Mouse (Mus musculus) ES-E14 (cell line): ENCODE results near the gene Gnai2. TPM values are rescaled to one million over a fixed set of nuclear protein-coding genes. Genes with fewer than 3 reads are reported as not detected.
A peak's percentile ranks its signal among the peaks of the same experiment; 100 is the strongest.
"Not testable (repeated sequence)": the region's sequence is repeated elsewhere in the genome, so short reads cannot be mapped to it uniquely, and the experiment has no call there.

Experiments used
- DNase-seq: peaks from one replicate; pipeline ENCODE4 v3.0.0-alpha.2; 2013; ENCODE audit warnings: low read depth, low spot score
- H3K27ac ChIP-seq: 2 replicates; pipeline ENCODE4 v1.5.1; 2012; ENCODE audit warnings: low read depth, mild to moderate bottlenecking, low read length, moderate library complexity, mixed read lengths; ENCODE audit not compliant: poor library complexity, insufficient read depth, severe bottlenecking
- H3K36me3 ChIP-seq: 2 replicates; pipeline ENCODE4 v1.6.1; 2012; ENCODE audit warnings: mild to moderate bottlenecking, low read length, moderate library complexity, mixed read lengths; ENCODE audit not compliant: control insufficient read depth, poor library complexity, insufficient read depth, severe bottlenecking
- H3K4me1 ChIP-seq, 2 experiments: fragments of 150-350 bp in 1 of 2; sonication (generic) in 1 of 2; 2 replicates each; pipeline ENCODE4 v1.6.1; 2012; ENCODE audit warnings: low read length in 2 of 2, mild to moderate bottlenecking in 1 of 2, mixed read lengths in 1 of 2; ENCODE audit not compliant: control insufficient read depth in 2 of 2, insufficient read depth in 2 of 2, poor library complexity in 1 of 2
- H3K4me3 ChIP-seq, 2 experiments: fragments of 150-350 bp in 1 of 2; sonication (generic) in 1 of 2; 2 replicates each; pipeline ENCODE4 v1.5.1; 2012; ENCODE audit warnings: low read length in 2 of 2, low read depth in 1 of 2, mild to moderate bottlenecking in 1 of 2, mixed read lengths in 1 of 2; ENCODE audit not compliant: insufficient read depth in 1 of 2, poor library complexity in 1 of 2, severe bottlenecking in 1 of 2
- H3K9ac ChIP-seq: 2 replicates; pipeline ENCODE4 v1.6.1; 2012; ENCODE audit warnings: low read depth, mild to moderate bottlenecking, low read length, mixed read lengths; ENCODE audit not compliant: poor library complexity, insufficient read depth, severe bottlenecking
- H3K9me3 ChIP-seq: fragments of 150-350 bp; sonication (generic); 2 replicates; pipeline ENCODE4 v1.6.1; 2012; ENCODE audit warnings: low read depth, mild to moderate bottlenecking, low read length; ENCODE audit not compliant: control insufficient read depth, insufficient read depth
- CHD2 ChIP-seq: IDR thresholded peaks from 2 replicates; pipeline ENCODE4 v1.6.1; 2014; ENCODE audit warnings: mild to moderate bottlenecking, low read depth, low read length, inconsistent platforms
- HCFC1 ChIP-seq: IDR thresholded peaks from 2 replicates; pipeline ENCODE4 v1.6.1; 2012; ENCODE audit warnings: low read length, inconsistent platforms, borderline replicate concordance; ENCODE audit not compliant: insufficient read depth
- MAFK ChIP-seq: IDR thresholded peaks from 2 replicates; pipeline ENCODE4 v1.6.1; 2014; ENCODE audit warnings: mild to moderate bottlenecking, low read depth, low read length, inconsistent platforms; ENCODE audit not compliant: insufficient read depth
- ZC3H11A ChIP-seq: IDR thresholded peaks from 2 replicates; pipeline ENCODE4 v1.6.1; 2012; ENCODE audit warnings: low read depth, mild to moderate bottlenecking, inconsistent platforms, low read length, borderline replicate concordance
- ZNF384 ChIP-seq: IDR thresholded peaks from 2 replicates; pipeline ENCODE4 v1.6.1; 2012; ENCODE audit warnings: low read depth, low read length, inconsistent platforms
- in situ Hi-C, 2 experiments: fragments of 600-800 bp; cut with MboI; formaldehyde crosslinking; loops; one replicate each; pipeline ENCODE4 v1.15.1; 2025; ENCODE audit warnings: low sequenced_read_pairs in 2 of 2, inconsistent platforms in 1 of 2; ENCODE audit not compliant: unreplicated experiment in 2 of 2
- total RNA-seq: library from RNA; depleted of rRNA; stranded (reverse); fragments of 300-350 nt; gene quantifications from 2 replicates; pipeline ENCODE4 v1.2.3, GENCODE M21; 2012; rRNA removed

Gene Gnai2
- total RNA-seq = 178 and 232 TPM in 2 replicates

GRCm38 (mm10) chr9:107635279-107636028 lies at the start of gene Gnai2:
Gene Gnai2 (minus strand): TSS chr9:107635367.
- no peak within 1 kb of the TSS for H3K27ac ChIP-seq
- in situ Hi-C loops = no loop called here
- no peak for TF ChIP-seq ZC3H11A
- no peak for TF ChIP-seq ZNF384
- TF ChIP-seq MAFK = no peak
- no peak for TF ChIP-seq CHD2
- no peak for TF ChIP-seq HCFC1
- H3K9me3 ChIP-seq = no peaks in the 10 kb centered on the region
- H3K4me3 ChIP-seq = peak within 1 kb of the TSS; percentile 92 to 97
- H3K4me1 ChIP-seq = peaks cover 4 to 18% of the 10 kb centered on the region in 2 experiments; a peak in 3 of 4 replicates
- peak within 1 kb of the TSS; percentile 91 for H3K9ac ChIP-seq
- peak; percentile 98 for DNase-seq
- H3K36me3 ChIP-seq = peaks cover 1% of the 10 kb centered on the region; the same call in 1 of the 2 replicates

- Histone ChIP-seq H3K36me3 (no peaks in the 10 kb centered on the region; the same call in 1 of the 2 replicates), H3K9me3 (no peaks in the 10 kb centered on the region), H3K27ac (no peak overlapping the region), H3K4me1 (peaks cover 3 to 4% of the 10 kb centered on the region in 2 experiments; a peak in 2 of 4 replicates), H3K4me3 (no peak overlapping the region), H3K9ac (no peak overlapping the region)
- no peak for TF ChIP-seq CHD2
- no peak for TF ChIP-seq ZC3H11A
- no peak for TF ChIP-seq ZNF384
- TF ChIP-seq HCFC1 = no peak
- no peak for TF ChIP-seq MAFK
- in situ Hi-C loops = no loop called here
- no peak for DNase-seq
These were observed 47.2 kb upstream of the Gnai2 start for GRCm38 (mm10) chr9:107682405-107682804.

- H3K9ac ChIP-seq = no peak within 1 kb of the TSS
- no peak for DNase-seq
- H3K27ac ChIP-seq = no peak within 1 kb of the TSS
- H3K4me1 ChIP-seq = peaks cover 0 to 14% of the 10 kb centered on the region in 2 experiments; a peak in 1 of 4 replicates
- no peaks in the 10 kb centered on the region for H3K9me3 ChIP-seq
- no peak within 1 kb of the TSS for H3K4me3 ChIP-seq
- in situ Hi-C loops = no loop called here
- H3K36me3 ChIP-seq = no peaks in the 10 kb centered on the region; the same call in 1 of the 2 replicates
- TF ChIP-seq ZC3H11A (no peak), CHD2 (no peak), MAFK (no peak), HCFC1 (no peak), ZNF384 (no peak)
These were observed 44.3 kb upstream of the Gnai2 start, which contains the start of gene Gnat1 for GRCm38 (mm10) chr9:107679501-107679900. Gene Gnat1 (minus strand): TSS chr9:107679712.

GRCm38 (mm10) chr9:107678861-107679260 lies 43.7 kb upstream of the Gnai2 start:
- Histone ChIP-seq H3K9ac (no peak overlapping the region), H3K9me3 (no peaks in the 10 kb centered on the region), H3K4me3 (no peak overlapping the region), H3K4me1 (peaks cover 0 to 13% of the 10 kb centered on the region in 2 experiments; a peak in 1 of 4 replicates), H3K36me3 (no peaks in the 10 kb centered on the region; the same call in 1 of the 2 replicates), H3K27ac (no peak overlapping the region)
- DNase-seq = no peak
- in situ Hi-C loops = no loop called here
- TF ChIP-seq ZC3H11A (no peak), ZNF384 (no peak), CHD2 (no peak), MAFK (no peak), HCFC1 (no peak)

GRCm38 (mm10) chr9:107677819-107678526 lies 42.8 kb upstream of the Gnai2 start:
- H3K9ac ChIP-seq, H3K27ac ChIP-seq, H3K9me3 ChIP-seq, H3K36me3 ChIP-seq, in situ Hi-C loops: not testable (repeated sequence)
- H3K4me1 ChIP-seq = peaks cover 0 to 13% of the 10 kb centered on the region in 2 experiments; a peak in 1 of 4 replicates
- DNase-seq = peak; percentile 84
- H3K4me3 ChIP-seq = peak overlapping the region in 1 of 2 experiments; percentile 40; a peak in 2 of 4 replicates
